Mouse (Mus musculus) ES-Bruce4 (cell line): ENCODE data around the gene Eva1c. TPM values are rescaled to one million over a fixed set of nuclear protein-coding genes. Genes with fewer than 3 reads are reported as not detected.

ENCODE experiments used
- H3K27ac ChIP-seq: 2 replicates; pipeline ENCODE4 v1.5.1; 2012; ENCODE audit warnings: low read length, inconsistent platforms; ENCODE audit not compliant: insufficient read depth
- H3K27me3 ChIP-seq: 2 replicates; pipeline ENCODE4 v1.6.1; 2012; ENCODE audit warnings: mild to moderate bottlenecking, low read length, inconsistent platforms; ENCODE audit not compliant: control insufficient read depth, poor library complexity, insufficient read depth, severe bottlenecking
- H3K36me3 ChIP-seq: 2 replicates; pipeline ENCODE4 v1.6.1; 2012; ENCODE audit warnings: inconsistent platforms, mild to moderate bottlenecking, low read length, moderate library complexity; ENCODE audit not compliant: control insufficient read depth, poor library complexity, insufficient read depth, severe bottlenecking
- H3K4me1 ChIP-seq: one replicate; pipeline ENCODE4 v1.8.1; 2011; ENCODE audit warnings: low read length; ENCODE audit not compliant: control insufficient read depth, insufficient read depth
- H3K4me3 ChIP-seq: 2 replicates; pipeline ENCODE4 v1.5.1; 2011; ENCODE audit warnings: low read depth, mild to moderate bottlenecking, low read length
- H3K9ac ChIP-seq: 2 replicates; pipeline ENCODE4 v1.6.1; 2012; ENCODE audit warnings: low read depth, mild to moderate bottlenecking, inconsistent platforms; ENCODE audit not compliant: poor library complexity, severe bottlenecking
- H3K9me3 ChIP-seq: replicated peaks from 2 replicates; pipeline ENCODE4 v1.6.1; 2012; ENCODE audit warnings: mild to moderate bottlenecking, low read length, inconsistent platforms; ENCODE audit not compliant: control insufficient read depth, poor library complexity, insufficient read depth, severe bottlenecking
- CTCF ChIP-seq: IDR thresholded peaks from one replicate; pipeline ENCODE4 v1.8.1; 2011; ENCODE audit warnings: low read depth, low read length
- EP300 ChIP-seq: IDR thresholded peaks from 2 replicates; pipeline ENCODE4 v1.6.1; 2011; ENCODE audit warnings: low read depth, low read length; ENCODE audit not compliant: insufficient read depth
- POLR2A ChIP-seq: IDR thresholded peaks from one replicate; pipeline ENCODE4 v1.8.1; 2011; ENCODE audit warnings: low read length; ENCODE audit not compliant: insufficient read depth
- polyA plus RNA-seq: library from polyadenylated mRNA; stranded (reverse); fragments of >200 nt; gene quantifications from 2 replicates; pipeline ENCODE4 v1.2.4, GENCODE M21; 2011; ENCODE audit warnings: low read depth; ENCODE audit not compliant: missing spikeins, insufficient read depth, insufficient read length

Eva1c gene
- polyA plus RNA-seq, 1 experiment = 4.9 TPM

GRCm38 (mm10) chr16:90833041-90833791 lies 6.7 kb downstream of the Eva1c start:
- no peak for TF ChIP-seq EP300
- TF ChIP-seq POLR2A = no peak
- TF ChIP-seq CTCF = no peak
- Histone ChIP-seq H3K27me3 (0 out of 2 replicates have a peak, but pooled peaks cover 1% of the 10 kb centered on the region), H3K9ac (no peak overlapping the region)

DNA sequence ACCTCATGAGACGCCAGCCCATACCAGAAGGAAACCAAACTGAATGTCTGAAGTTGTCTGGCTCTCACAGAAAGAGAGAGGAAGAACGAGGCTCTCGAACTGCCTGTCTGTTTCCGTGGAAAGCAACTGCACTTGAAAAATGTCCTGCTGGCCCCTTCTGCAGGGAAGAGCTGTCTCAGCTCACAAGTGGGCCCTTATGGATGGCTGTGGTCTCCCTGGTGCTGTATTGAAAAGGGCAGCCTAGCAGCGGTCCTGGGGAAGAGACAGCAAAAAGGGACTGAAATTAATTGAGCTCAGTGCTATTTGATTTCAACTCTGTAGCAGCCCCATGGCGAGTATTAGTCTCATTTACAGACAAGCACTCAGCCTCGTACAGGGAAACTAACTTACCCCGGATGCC lies 10.9 kb downstream of the Eva1c start:
- no peaks in the 10 kb centered on the region for H3K4me1 ChIP-seq
- no peak overlapping the region for H3K27ac ChIP-seq
- no peak for TF ChIP-seq CTCF
- H3K4me3 ChIP-seq = no peak overlapping the region
- H3K27me3 ChIP-seq = no peaks in the 10 kb centered on the region
- H3K9me3 ChIP-seq = no peaks in the 10 kb centered on the region
- no peak overlapping the region for H3K9ac ChIP-seq
- H3K36me3 ChIP-seq = no peaks in the 10 kb centered on the region

More at GRCm38 (mm10) chr16:90833041-90833791, 6.7 kb downstream of the Eva1c start:
- H3K27ac ChIP-seq = no peak overlapping the region
- no peaks in the 10 kb centered on the region for H3K36me3 ChIP-seq
- peaks cover 1% of the 10 kb centered on the region for H3K4me1 ChIP-seq
- no peaks in the 10 kb centered on the region for H3K9me3 ChIP-seq
- H3K4me3 ChIP-seq = no peak overlapping the region

DNA sequence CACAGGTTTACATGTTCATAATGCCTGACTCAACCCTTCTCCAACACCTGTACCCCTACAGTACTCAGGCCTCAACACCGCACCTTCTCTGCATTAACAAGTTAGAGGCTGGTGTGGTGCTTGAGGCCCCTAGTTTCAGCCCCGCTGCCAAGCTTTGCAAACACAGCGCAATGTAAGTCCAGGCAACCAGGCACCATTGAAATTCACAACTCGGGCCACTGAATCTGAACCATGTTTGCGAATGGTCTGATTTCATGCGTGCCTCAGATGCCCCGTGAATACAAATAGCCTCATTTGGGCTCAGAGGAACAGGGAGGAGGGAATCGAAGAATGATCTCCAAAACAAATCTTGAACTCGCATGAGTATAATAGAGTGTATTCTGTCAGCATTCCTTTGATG lies 15.6 kb downstream of the Eva1c start:
- TF ChIP-seq CTCF = no peak
- Histone ChIP-seq H3K27ac (no peak overlapping the region), H3K27me3 (no peaks in the 10 kb centered on the region), H3K9ac (no peak overlapping the region), H3K9me3 (no peaks in the 10 kb centered on the region), H3K4me1 (no peaks in the 10 kb centered on the region), H3K36me3 (no peaks in the 10 kb centered on the region), H3K4me3 (no peak overlapping the region)

DNA sequence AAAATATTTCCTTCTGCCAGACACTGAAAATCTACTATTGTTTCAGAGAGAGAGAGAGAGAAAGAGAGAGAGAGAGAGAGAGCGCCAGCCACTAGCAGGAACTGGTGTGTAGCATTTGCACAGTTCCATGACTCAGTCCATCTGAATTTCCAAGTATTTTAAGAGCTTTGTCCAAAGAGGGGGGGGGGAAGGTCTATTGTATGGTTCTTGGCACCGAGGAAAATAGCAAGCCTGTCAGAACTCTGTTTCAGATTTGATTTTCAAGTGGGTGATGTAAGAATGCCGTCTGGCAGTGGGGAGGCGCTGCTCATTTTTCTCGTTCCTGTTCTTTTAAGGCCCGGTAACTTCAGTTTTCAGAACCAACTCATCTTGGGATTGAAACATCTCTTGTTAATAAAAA lies 18.5 kb downstream of the Eva1c start:
- Histone ChIP-seq H3K4me1 (peaks cover 2% of the 10 kb centered on the region), H3K9me3 (no peaks in the 10 kb centered on the region), H3K27me3 (no peaks in the 10 kb centered on the region), H3K9ac (no peak overlapping the region), H3K4me3 (no peak overlapping the region), H3K27ac (no peak overlapping the region), H3K36me3 (no peaks in the 10 kb centered on the region)
- no peak for TF ChIP-seq EP300
- no peak for TF ChIP-seq POLR2A

DNA sequence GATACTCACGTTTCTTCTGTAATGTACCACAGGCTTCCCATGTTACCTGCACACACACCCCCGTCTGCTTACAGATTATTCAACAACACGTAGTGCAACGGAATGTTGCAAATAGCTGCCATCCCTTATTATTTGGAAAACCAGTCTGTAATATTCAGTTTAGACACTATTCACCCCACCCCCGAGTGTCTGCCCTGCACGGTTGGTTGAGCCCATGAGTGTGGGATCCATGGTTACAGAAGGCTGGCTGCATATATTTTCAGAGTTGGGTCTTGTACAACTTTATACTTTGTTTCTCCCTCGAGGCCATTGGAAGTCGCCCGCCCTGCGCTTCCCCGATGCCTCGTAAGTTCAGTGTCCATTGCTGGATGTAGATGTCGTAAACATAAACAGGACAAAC lies 19.1 kb downstream of the Eva1c start:
- Histone ChIP-seq H3K4me1 (peaks cover 2% of the 10 kb centered on the region), H3K4me3 (no peak overlapping the region), H3K27me3 (no peaks in the 10 kb centered on the region), H3K27ac (no peak overlapping the region), H3K9me3 (no peaks in the 10 kb centered on the region), H3K36me3 (no peaks in the 10 kb centered on the region), H3K9ac (no peak overlapping the region)
- TF ChIP-seq POLR2A = no peak
- no peak for TF ChIP-seq CTCF
- TF ChIP-seq EP300 = no peak

- Histone ChIP-seq H3K4me3 (no peak overlapping the region), H3K36me3 (no peaks in the 10 kb centered on the region), H3K9me3 (no peaks in the 10 kb centered on the region), H3K27me3 (no peaks in the 10 kb centered on the region), H3K4me1 (peaks cover 2% of the 10 kb centered on the region), H3K27ac (no peak overlapping the region), H3K9ac (no peak overlapping the region)
- TF ChIP-seq CTCF = no peak
- TF ChIP-seq POLR2A = no peak
- TF ChIP-seq EP300 = no peak
Measured at GRCm38 (mm10) chr16:90848697-90849096, 22.2 kb downstream of the Eva1c start.

DNA sequence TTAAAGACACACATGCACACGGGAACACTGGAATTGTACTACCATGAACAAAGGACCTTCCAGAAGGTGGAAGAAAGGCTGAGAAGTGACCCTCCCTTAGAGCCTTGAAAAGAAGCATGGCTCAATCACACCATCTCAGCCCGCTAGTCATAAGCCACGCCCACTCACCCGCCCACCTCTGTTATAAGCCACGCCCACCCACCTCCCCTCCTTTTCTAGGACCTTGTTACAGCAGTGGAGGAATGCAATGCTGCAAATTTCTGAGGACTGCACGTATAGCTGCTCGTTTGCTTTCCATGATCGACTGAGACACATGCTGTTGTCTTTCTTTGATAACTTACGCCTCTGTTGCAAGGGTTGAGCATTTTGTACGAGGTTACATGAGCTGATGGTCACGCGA lies 22.7 kb downstream of the Eva1c start:
- Histone ChIP-seq H3K9ac (no peak overlapping the region), H3K4me1 (peaks cover 2% of the 10 kb centered on the region), H3K4me3 (no peak overlapping the region), H3K27me3 (no peaks in the 10 kb centered on the region), H3K27ac (no peak overlapping the region), H3K36me3 (no peaks in the 10 kb centered on the region), H3K9me3 (no peaks in the 10 kb centered on the region)
- no peak for TF ChIP-seq CTCF
- no peak for TF ChIP-seq POLR2A
- no peak for TF ChIP-seq EP300
